Mouse (Mus musculus) WW6 (cell line): ENCODE results near the gene Mcf2l.

Source experiments
- DNase-seq: peaks from one replicate; pipeline ENCODE4 v3.0.0-alpha.2; 2013; ENCODE audit warnings: low read depth, low spot score

The Mcf2l gene

DNA sequence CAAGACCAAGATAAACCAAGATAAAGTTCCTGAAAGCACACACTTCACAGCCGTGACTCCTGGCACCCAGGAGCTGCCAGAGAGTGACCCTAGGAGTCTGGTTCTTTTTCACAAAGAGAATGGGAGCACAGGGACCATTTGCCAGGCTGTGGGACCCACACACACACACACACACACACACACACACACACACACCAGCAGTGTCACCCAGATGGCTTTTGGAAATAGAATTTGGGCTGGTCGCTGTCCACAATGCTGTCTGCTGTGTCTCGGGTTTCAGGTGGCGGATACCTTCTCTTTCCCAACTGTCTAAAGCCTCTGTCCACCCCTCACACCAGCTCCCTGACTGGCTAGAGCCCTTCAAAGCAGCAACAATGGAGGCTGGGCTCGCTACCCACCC is 120.9 kb downstream of the Mcf2l start:
- no peak for DNase-seq

GRCm38 (mm10) chr8:12995481-12995880 is 121.9 kb downstream of the Mcf2l start:
- no peak for DNase-seq

DNA sequence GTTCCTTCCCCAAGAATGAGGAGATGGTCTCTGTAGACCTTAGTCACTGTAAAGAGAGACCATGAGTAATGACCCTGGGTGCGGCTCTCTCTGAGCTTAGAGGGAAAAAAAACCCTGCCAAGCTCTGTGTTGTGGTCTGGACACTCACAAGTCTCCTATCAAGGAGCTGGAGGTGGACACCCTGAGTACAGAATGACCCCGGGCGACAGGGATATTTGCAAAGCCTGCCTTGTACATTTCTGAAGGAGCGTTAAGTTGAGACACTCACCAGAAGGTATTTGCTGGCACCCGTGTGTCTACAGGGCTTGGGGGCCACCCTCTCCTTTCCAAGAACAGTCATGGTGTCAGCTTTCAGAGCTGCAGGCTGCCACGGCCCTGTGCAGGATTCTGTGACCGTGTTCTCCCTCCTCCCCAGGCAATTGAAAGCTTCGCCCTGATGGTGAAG is 123.2 kb downstream of the Mcf2l start:
- no peak for DNase-seq

- no peak for DNase-seq
Measured at GRCm38 (mm10) chr8:12998331-12998730, 124.7 kb downstream of the Mcf2l start.

GRCm38 (mm10) chr8:12999793-13000192 is 126.2 kb downstream of the Mcf2l start:
- no peak for DNase-seq

GRCm38 (mm10) chr8:13007458-13007857 is 133.9 kb downstream of the Mcf2l start:
- DNase-seq = no peak

GRCm38 (mm10) chr8:13010313-13010712 is 136.7 kb downstream of the Mcf2l start:
- DNase-seq = no peak

DNA sequence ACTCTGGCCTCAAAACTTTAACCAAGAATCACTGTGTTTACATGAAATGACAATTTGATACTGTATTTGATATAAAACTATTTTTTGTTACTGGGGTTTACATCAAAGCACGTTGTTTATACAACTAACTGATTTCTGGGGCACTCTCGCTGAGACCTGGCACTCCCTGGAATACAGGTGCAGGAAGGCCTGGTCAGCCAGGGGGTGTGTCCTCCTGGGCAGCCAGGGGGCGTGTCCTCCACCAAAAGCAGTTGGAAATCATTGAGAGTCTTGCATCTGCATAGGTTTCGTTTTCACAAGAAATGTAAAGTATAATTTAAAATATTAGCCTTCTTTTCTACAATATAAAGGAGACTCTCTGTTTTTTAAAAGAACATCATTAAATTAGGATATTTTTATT is 146.0 kb downstream of the Mcf2l start:
- no peak for DNase-seq

- DNase-seq = no peak
Measured at GRCm38 (mm10) chr8:13021830-13022229, 148.2 kb downstream of the Mcf2l start.

DNA sequence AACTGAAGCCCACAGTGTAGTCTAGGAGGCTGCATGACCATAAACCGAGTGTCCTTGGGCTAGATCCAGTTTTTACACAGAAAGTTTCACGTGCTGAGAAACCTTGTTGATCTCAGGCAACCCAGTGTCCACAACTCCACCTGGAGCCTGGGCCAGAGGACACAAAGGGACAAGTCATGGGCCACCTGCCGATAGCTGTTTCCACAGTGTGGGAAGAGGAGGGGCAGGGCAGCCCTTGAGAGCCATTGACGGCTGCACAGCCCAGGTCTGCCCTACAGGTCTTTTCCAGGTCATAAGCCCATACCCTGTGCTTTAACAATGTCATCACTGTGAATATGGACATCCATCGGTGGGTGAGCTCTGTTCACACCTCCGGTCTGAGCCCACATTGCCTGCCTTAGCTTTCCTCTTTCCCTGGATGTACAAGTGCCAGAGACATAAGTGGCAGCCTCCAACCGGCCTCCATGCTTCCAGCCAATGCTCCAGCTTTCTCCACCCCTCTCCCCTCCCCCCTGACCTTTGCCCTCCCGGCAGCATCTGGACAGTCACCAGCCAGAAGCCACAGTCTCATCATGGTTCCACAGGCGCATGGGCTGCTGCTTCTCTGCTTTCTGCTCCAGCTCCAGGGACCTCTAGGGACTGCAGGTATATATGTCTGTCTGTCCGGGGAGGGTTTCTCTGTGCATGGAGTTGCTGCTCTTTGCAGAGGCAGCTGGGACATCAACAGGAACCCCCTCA is 152.1 kb downstream of the Mcf2l start, which contains the start of gene F7:
F7 (plus strand) TSS at position 548 of the 738 bp plus-strand sequence.
- DNase-seq = no peak

GRCm38 (mm10) chr8:13027615-13028014 is 154.0 kb downstream of the Mcf2l start:
- DNase-seq = no peak

DNA sequence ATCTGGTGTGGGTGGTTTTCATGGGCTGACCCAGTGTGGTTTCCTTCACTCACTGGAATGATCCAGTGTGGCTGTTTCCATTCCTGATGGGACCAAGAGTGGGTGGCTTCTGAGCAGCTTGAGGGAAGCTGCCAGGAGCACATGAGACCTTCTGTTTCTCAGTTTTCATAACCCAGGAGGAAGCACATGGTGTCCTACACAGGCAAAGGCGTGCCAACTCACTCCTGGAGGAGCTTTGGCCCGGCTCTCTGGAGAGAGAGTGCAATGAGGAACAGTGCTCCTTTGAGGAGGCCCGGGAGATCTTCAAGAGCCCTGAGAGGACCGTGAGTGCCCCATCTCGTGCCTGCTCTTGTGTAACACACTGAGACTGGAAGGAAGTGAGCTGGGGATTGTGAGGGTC is 154.9 kb downstream of the Mcf2l start:
- no peak for DNase-seq

- DNase-seq = no peak
Measured at GRCm38 (mm10) chr8:13036346-13036812, 162.8 kb downstream of the Mcf2l start.

- DNase-seq = no peak
Measured at GRCm38 (mm10) chr8:13037015-13037414, 163.4 kb downstream of the Mcf2l start, which contains the start of gene F10. F10 (plus strand) TSS chr8:13037308.

DNA sequence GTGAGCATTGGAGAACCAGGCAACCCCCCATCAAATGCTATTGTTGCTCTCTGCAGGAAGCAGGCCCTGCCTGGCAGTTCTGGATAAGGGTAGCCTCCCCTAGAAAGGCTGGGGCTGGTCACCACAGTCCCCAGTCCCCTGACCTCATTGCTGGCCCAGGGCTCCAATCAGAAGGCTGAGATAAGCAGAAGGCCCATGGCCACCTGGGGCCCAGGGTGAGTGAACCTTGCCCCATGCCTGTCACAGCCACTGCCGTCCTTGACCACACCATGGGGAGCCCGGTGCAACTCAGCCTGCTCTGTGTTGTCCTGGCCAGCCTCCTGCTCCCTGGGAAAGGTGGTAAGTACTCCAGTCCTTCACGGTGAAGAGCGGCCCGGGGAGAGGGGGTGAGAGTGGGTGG is 164.0 kb downstream of the Mcf2l start:
- no peak for DNase-seq

- DNase-seq = no peak
Measured at GRCm38 (mm10) chr8:13039054-13039453, 165.4 kb downstream of the Mcf2l start.

DNA sequence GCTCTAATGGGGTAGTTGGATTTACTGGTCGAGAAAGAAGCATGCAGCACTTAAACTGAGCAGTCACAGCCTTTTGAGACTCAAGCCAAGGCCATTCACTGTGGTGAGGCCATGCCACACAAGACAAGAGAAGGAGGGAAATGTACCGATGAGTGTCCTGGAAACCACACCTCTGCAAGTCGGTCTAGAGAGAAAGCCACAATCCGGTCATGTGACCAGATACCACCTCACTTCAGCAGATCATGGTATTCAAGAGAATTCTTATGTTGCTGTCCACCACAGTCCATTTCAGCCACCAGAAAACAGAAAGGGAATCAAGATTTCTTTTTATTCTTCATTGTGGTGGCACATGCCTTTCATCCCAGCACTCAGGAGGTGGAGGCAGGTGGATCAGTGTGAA is 167.9 kb downstream of the Mcf2l start:
- DNase-seq = no peak

- no peak for DNase-seq
Measured at GRCm38 (mm10) chr8:13047652-13048051, 174.0 kb downstream of the Mcf2l start.

- no peak for DNase-seq
Measured at GRCm38 (mm10) chr8:13050550-13050949, 176.9 kb downstream of the Mcf2l start.

- no peak for DNase-seq
Measured at GRCm38 (mm10) chr8:13057351-13057750, 183.7 kb downstream of the Mcf2l start.

DNA sequence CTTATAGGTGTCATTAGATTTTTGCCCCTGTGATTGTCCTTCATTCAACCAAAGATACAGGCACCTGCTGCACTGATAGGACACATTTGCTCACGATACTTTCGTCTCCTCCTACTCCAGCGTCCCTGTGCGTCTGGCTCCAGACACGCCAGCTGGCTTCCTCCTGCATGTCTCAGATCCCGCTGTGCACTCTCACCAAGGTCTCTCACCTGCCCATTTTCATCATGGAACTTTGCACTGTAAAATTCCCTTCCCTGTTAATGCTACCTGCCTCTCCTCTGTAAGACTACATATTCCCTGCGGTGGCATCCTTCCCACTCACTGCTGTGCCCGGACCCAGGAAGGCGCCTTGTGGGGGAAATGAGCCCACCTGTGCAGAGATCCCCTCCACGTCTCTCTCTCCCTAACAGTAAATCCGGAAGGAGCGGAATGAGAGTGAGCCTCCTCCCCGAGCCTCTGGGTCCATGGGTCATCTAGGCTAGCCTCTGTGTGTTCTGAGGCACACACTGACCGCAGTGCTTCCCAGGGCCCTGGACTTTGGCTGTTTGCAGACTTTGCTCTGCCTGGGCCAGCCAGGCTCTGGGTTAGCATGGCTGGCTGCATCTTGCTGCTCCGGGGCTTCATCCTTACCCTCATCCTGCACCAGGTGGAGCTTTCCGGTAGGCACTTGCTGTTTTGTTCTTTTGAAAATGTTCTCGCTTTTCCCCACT is 187.0 kb downstream of the Mcf2l start, which contains the start of gene Proz:
Proz (plus strand) TSS at position 474 of the 710 bp plus-strand sequence.
- no peak for DNase-seq

DNA sequence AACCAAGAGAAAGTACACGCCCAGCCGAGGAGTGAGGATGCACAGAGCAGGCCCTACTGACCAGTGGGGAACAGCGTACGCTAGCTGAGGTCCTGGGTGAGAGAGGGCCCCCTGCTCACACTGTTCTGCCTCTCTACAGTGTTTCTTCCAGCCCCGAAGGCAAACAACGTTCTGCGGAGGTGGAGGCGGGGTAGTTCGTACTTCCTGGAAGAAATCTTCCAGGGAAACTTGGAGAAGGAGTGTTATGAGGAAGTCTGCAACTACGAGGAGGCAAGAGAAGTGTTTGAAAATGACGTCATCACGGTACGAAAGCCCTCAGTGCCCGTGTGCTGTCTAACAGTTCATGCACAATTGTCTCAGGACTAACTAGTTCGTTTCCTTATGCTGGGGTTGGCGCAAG is 189.5 kb downstream of the Mcf2l start:
- no peak for DNase-seq
